In the genomic region with DNA sequence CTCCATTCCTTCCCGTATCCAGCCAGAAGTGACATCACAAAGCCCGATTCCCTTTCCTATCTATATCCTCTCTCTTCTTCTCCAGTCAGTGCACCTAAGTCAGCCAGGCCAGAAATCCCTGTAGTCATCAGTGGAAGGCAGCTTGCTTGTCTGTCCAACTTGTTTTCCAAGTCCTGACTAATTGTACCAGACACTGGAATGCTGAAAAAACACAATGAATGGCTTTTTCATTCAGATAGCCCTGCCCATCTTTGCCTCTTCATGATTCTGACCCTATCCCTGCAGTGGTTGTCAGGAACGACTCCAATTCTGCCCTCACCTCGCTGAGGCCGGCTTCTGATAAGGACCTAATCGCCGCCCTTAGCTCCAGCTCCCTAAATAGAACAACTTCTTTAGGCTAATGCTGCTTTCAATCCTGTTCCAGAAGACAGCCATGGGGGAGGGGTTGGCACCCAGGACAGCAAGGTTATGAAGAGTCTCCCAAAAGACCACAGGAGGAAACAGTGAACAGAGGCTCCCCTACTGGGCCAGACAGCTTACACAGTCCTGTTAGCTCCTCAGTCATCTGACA, we compare ENCODE assay signal across 9 mouse cellular contexts.
DNase-seq lines count a peak whose midpoint lies in the region; ATAC-seq and TF ChIP-seq lines count a peak whose summit lies in the region.
"Had no signal": no experiment of that assay in that cellular context is flagged by ENCODE, and none has a peak within 500 bp of the region (broad histone marks: within the 10 kb centered on the region; RNA-seq: fewer than 3 reads in every experiment).

No protein-coding gene starts in this region.

- no peak for DNase-seq in embryonic facial prominence, embryonic 10.5 days (ENCODE audit: low spot score)
- no peak for DNase-seq in thymus, adult 2 months
- DNase-seq in thymus, postnatal 10 days (ENCODE audit: low spot score in 2 of 2): no peak
- peak; percentile 33 for DNase-seq in yolk sac, embryonic 10.5 days (ENCODE audit: low spot score)
- no peak for DNase-seq in limb, embryonic 10.5 days (ENCODE audit: low spot score)
- DNase-seq in kidney, postnatal 14 days: no peak
- DNase-seq: cerebellum, postnatal 14 days had no signal

- H3K4me1 ChIP-seq in embryonic facial prominence, embryonic 13.5 days: peaks cover 22% of the 10 kb centered on the region
- peaks cover 24% of the 10 kb centered on the region for H3K4me1 ChIP-seq in embryonic facial prominence, embryonic 10.5 days
- H3K4me1 ChIP-seq in thymus, adult 2 months (replicated peaks; ENCODE audit: control insufficient read depth, insufficient read depth, low read length): peaks cover 21% of the 10 kb centered on the region
- peaks cover 52% of the 10 kb centered on the region for H3K4me1 ChIP-seq in liver, embryonic 12.5 days
- H3K4me1 ChIP-seq in limb, embryonic 10.5 days: peaks cover 28% of the 10 kb centered on the region

- WGBS in embryonic facial prominence, embryonic 13.5 days: 36% methylated on average over 7 of the region's 7 CpGs
- WGBS in embryonic facial prominence, embryonic 10.5 days: 32% methylated on average over 7 of the region's 7 CpGs
- WGBS in thymus, adult 2 months: 87% methylated on average over 7 of the region's 7 CpGs
- 18% methylated on average over 7 of the region's 7 CpGs for WGBS in liver, embryonic 12.5 days (ENCODE audit: insufficient replicate concordance)
- WGBS in limb, embryonic 10.5 days: 36% methylated on average over 7 of the region's 7 CpGs

- H3K4me2 ChIP-seq in embryonic facial prominence, embryonic 13.5 days: 0 out of 2 replicates have a peak overlapping the region, but pooled peaks have one; percentile 16
- H3K4me2 ChIP-seq in liver, embryonic 12.5 days: peak overlapping the region; percentile 42

- H3K9ac ChIP-seq in embryonic facial prominence, embryonic 13.5 days: no peak overlapping the region
- peak overlapping the region; percentile 12; the same call in 1 of the 2 replicates for H3K9ac ChIP-seq in liver, embryonic 12.5 days

- no peaks in the 10 kb centered on the region for H3K27me3 ChIP-seq in embryonic facial prominence, embryonic 13.5 days
- H3K27me3 ChIP-seq in embryonic facial prominence, embryonic 10.5 days (replicated peaks; ENCODE audit: low read depth, poor library complexity, severe bottlenecking): no peaks in the 10 kb centered on the region
- no peaks in the 10 kb centered on the region for H3K27me3 ChIP-seq in thymus, adult 2 months (ENCODE audit: control insufficient read depth, insufficient read depth, low read length)
- no peaks in the 10 kb centered on the region for H3K27me3 ChIP-seq in liver, embryonic 12.5 days (replicated peaks)
- H3K27me3 ChIP-seq in limb, embryonic 10.5 days (ENCODE audit: low read depth, poor library complexity, severe bottlenecking): no peaks in the 10 kb centered on the region

- H3K4me3 ChIP-seq in embryonic facial prominence, embryonic 13.5 days: no peak overlapping the region
- no peak overlapping the region for H3K4me3 ChIP-seq in embryonic facial prominence, embryonic 10.5 days
- H3K4me3 ChIP-seq in thymus, adult 2 months (ENCODE audit: control insufficient read depth, insufficient read depth, low read length): no peak overlapping the region
- H3K4me3 ChIP-seq in liver, embryonic 12.5 days: no peak overlapping the region
- no peak overlapping the region for H3K4me3 ChIP-seq in limb, embryonic 10.5 days

- no peak overlapping the region for H3K27ac ChIP-seq in embryonic facial prominence, embryonic 13.5 days
- H3K27ac ChIP-seq in embryonic facial prominence, embryonic 10.5 days (replicated peaks): no peak overlapping the region; the same call in 1 of the 2 replicates
- peak overlapping the region; percentile 96 for H3K27ac ChIP-seq in thymus, adult 2 months (ENCODE audit: control insufficient read depth, insufficient read depth, low read length)
- H3K27ac ChIP-seq in liver, embryonic 12.5 days: peak overlapping the region; percentile 61
- no peak overlapping the region for H3K27ac ChIP-seq in limb, embryonic 10.5 days

- no peaks in the 10 kb centered on the region for H3K36me3 ChIP-seq in embryonic facial prominence, embryonic 13.5 days
- H3K36me3 ChIP-seq in embryonic facial prominence, embryonic 10.5 days (replicated peaks): no peaks in the 10 kb centered on the region
- H3K36me3 ChIP-seq in thymus, adult 2 months (ENCODE audit: control insufficient read depth, insufficient read depth, low read length): no peaks in the 10 kb centered on the region
- no peaks in the 10 kb centered on the region for H3K36me3 ChIP-seq in liver, embryonic 12.5 days
- H3K36me3 ChIP-seq in limb, embryonic 10.5 days: no peaks in the 10 kb centered on the region

- TF ChIP-seq POLR2A in thymus, adult 2 months (IDR thresholded peaks at IDR 0.05; ENCODE audit: control insufficient read depth, extremely low read depth, insufficient read depth, low read length, poor library complexity): no peak

- H3K9me3 ChIP-seq in embryonic facial prominence, embryonic 13.5 days: no peaks in the 10 kb centered on the region
- H3K9me3 ChIP-seq in embryonic facial prominence, embryonic 10.5 days: no peaks in the 10 kb centered on the region
- no peaks in the 10 kb centered on the region for H3K9me3 ChIP-seq in liver, embryonic 12.5 days (replicated peaks)
- H3K9me3 ChIP-seq in limb, embryonic 10.5 days (replicated peaks): no peaks in the 10 kb centered on the region

- TF ChIP-seq CTCF in thymus, adult 2 months (IDR thresholded peaks at IDR 0.05; ENCODE audit: borderline replicate concordance, control insufficient read depth, extremely low read depth, insufficient read depth, low read length, poor library complexity): no peak

- ATAC-seq in embryonic facial prominence, embryonic 13.5 days (ENCODE audit: insufficient number of reproducible peaks, insufficient read depth, low FRiP score, low TSS enrichment, low read depth): no peak
- ATAC-seq in liver, embryonic 12.5 days: peak; percentile 68

Comparison
In these comparisons a context has a peak if more than half of its experiments do, and no peak if none do; other contexts are left out.
1. H3K27ac ChIP-seq: peak in thymus, adult 2 months (single experiment) and liver, embryonic 12.5 days (single experiment); none in embryonic facial prominence, embryonic 13.5 days (single experiment), embryonic facial prominence, embryonic 10.5 days (single experiment) and limb, embryonic 10.5 days (single experiment).